Mouse (Mus musculus): Measurements from ENCODE around the gene Gm28372.
"Not testable (repeated sequence)": the region's sequence is repeated elsewhere in the genome, so short reads cannot be mapped to it uniquely, and the experiment has no call there.

The Gm28372 gene

GRCm38 (mm10) chr2:130404939-130405338, at the start of gene Gm28372, which contains the start of gene 1700020A23Rik:
TSS of gene Gm28372 (plus strand) at chr2:130405239.
TSS of gene 1700020A23Rik (plus strand) at chr2:130405259.
- in situ Hi-C loops (cut with MboI) = no loop called here

- in situ Hi-C loops (cut with MboI) = no loop called here
Observed at GRCm38 (mm10) chr2:130357551-130357950, 47.5 kb upstream of the Gm28372 start.

- in situ Hi-C loops (cut with MboI) = no loop called here
Observed at GRCm38 (mm10) chr2:130358852-130359251, 46.2 kb upstream of the Gm28372 start.

DNA sequence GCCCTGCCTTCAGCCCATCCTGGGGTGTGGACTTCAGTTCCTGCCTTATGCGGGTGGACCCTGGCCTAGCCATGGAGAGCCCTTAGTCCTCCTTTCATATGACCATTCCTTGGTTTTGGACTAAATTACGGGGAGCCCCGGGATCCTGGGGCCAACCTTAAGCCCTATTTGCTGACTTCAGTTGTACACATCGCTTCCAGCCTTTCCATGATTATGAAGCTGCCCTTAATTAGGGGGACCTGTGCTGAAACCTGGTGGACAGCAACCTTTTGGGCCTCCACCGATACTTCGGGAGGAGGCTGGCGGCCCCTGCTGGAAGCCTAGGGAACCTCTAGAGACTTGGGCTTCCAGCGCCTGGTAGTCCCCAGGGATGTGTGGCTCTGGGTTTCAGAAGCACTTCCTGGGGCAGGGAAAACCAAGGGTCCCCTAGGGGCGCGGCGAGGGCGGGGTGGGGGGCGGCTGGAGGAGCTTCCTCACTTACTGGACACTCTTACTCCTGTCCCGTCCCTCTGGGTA, 42.5 kb upstream of the Gm28372 start:
- in situ Hi-C loops (cut with MboI) = no loop called here

- in situ Hi-C loops (cut with MboI) = no loop called here
Observed at GRCm38 (mm10) chr2:130365211-130366094, 39.6 kb upstream of the Gm28372 start.

DNA sequence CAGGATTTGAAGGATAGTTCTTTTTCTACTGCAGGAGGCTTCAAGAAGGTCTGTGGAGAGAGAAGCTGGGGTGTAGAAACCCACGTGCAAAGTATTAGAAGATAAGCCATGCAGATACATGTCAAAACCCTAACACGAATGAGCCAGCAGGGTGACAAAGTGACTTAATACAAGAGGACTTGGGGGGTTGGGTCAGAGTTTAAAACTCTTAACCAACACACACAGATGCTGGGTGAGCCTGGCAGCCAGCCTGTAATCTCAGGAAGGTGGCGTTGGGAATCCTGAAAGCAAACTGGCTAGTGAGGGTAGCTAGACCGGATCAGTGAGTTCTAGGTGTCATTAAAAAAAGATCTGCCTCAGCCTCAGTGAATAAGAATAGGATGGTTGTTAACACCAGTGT, 37.7 kb upstream of the Gm28372 start:
- in situ Hi-C loops (cut with MboI) = no loop called here

DNA sequence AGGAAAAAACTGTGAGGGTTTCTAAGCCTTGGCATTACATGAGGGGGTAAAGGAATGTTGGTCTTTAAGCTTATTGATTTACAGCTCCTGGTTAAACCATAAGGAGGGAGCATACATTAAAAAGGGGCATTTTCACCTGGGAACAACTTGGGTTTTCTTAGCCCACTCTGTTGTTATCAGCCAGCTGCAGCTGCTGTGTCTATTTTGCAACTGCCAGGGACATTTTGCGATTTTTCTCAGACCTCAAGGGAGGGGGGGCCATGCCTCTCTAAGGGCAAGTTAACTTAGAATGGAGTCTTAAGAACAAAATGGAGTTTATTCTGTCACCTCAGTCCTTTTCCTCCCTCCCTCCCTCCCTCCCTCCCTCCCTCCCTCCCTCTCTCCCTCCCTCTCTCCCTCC, 32.0 kb upstream of the Gm28372 start:
- in situ Hi-C loops (cut with MboI) = not testable (repeated sequence)

DNA sequence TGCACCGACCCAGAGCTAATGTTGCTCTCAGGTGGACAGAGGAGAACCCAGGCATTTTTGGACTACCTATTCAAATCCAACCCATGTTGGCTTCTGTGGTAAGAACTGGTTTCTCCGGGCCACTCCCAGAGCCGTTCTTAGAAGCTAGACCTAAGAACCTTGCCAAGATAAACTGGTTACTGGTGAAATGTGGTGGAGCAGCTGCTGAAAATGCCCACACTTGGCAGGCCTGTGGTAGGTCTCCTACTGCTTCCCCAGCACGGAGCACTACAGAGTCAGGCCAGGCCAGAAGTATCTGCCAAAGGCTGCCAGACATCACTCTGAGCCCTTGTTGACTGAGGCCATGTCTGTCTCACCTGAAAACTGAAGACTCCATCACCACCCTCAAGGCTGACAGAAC, 30.1 kb upstream of the Gm28372 start:
- in situ Hi-C loops (cut with MboI) = no loop called here

GRCm38 (mm10) chr2:130383205-130383604, 21.8 kb upstream of the Gm28372 start:
- in situ Hi-C loops (cut with MboI) = no loop called here

- in situ Hi-C loops (cut with MboI) = no loop called here
Observed at GRCm38 (mm10) chr2:130383895-130384294, 21.1 kb upstream of the Gm28372 start.

DNA sequence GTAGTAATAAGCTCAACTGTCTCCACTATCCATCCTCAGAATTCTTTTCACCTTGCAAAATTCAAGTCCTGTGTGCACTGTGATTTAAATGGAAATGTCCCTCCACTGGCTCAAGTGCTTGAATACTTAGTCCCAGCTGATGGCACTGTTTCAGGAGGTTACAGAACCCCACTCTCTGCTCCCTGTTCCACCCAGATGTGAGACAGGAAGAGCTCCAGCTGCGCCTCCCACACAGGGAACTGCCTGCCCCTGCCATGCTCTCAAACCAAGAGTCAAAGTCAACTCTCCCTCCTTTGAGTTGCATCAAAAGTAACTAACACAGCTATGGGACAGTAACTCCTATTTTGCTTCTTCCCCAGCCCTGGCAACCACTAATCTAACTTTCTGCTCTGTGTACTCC, 18.8 kb upstream of the Gm28372 start:
- in situ Hi-C loops (cut with MboI) = no loop called here

DNA sequence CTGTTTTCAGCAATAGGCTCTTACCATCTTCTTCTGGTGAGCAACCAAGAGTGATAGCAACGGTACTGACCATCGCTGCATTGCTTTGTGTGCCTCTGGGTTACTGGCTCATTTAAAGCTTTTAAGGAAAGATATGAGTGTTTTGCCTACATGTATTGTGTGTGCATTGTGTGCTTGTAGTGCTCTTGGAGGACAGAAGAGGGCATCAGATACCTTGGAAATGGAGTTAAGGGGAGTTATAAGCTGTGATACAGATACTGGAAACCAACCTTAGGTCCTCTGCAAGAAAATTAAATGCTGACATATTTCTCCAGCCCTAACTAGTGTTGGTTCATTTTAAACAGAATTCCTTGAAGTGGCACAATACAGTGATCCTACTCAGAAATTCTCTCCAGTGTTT, 16.2 kb upstream of the Gm28372 start:
- in situ Hi-C loops (cut with MboI) = no loop called here

- in situ Hi-C loops (cut with MboI) = no loop called here
Observed at GRCm38 (mm10) chr2:130390993-130391625, 13.9 kb upstream of the Gm28372 start.

- in situ Hi-C loops (cut with MboI) = no loop called here
Observed at GRCm38 (mm10) chr2:130392836-130393235, 12.2 kb upstream of the Gm28372 start.

- in situ Hi-C loops (cut with MboI) = no loop called here
Observed at GRCm38 (mm10) chr2:130395696-130396095, 9.3 kb upstream of the Gm28372 start.

GRCm38 (mm10) chr2:130397186-130397985, 7.7 kb upstream of the Gm28372 start, which contains the start of gene Cpxm1:
TSS of gene Cpxm1 (minus strand) at chr2:130397574.
- in situ Hi-C loops (cut with MboI) = no loop called here

- in situ Hi-C loops (cut with MboI) = no loop called here
Observed at GRCm38 (mm10) chr2:130398091-130398490, 6.9 kb upstream of the Gm28372 start.

- in situ Hi-C loops (cut with MboI) = no loop called here
Observed at GRCm38 (mm10) chr2:130400046-130400445, 5.0 kb upstream of the Gm28372 start.

- in situ Hi-C loops (cut with MboI) = no loop called here
Observed at GRCm38 (mm10) chr2:130401891-130402290, 3.1 kb upstream of the Gm28372 start.

GRCm38 (mm10) chr2:130406178-130406577, 1.1 kb downstream of the Gm28372 start, which contains the start of gene Tmem239:
TSS of gene Tmem239 (plus strand) at chr2:130406478.
- in situ Hi-C loops (cut with MboI) = no loop called here

DNA sequence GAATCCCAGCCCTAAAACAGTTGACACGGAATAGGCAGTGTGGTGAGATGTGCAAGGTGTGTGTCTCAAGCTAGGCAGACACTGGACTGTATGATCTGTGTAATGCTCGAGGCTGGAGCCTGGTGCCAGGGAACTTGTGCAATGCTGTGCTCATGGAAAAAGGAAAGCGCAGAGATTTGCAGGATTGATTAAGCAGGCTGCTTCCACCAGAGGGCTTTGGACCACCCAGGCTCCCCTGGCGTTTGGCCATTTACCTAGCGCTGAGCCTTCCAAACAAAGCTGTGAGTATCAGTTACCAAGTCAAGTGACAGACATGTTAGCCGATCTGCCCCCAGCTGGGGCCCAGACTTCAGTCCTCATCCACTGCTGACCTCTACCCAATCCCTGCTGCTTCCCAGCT, 3.2 kb downstream of the Gm28372 start:
- in situ Hi-C loops (cut with MboI) = no loop called here
